Mouse (Mus musculus): ENCODE results near the gene Emid1. TPM values are rescaled to one million over a fixed set of nuclear protein-coding genes. Genes with fewer than 3 reads are reported as not detected.

Emid1 gene
- total RNA-seq, 4 experiments from 2014 or later, result 4.0 to 7.2 (median 5.3) TPM

DNA sequence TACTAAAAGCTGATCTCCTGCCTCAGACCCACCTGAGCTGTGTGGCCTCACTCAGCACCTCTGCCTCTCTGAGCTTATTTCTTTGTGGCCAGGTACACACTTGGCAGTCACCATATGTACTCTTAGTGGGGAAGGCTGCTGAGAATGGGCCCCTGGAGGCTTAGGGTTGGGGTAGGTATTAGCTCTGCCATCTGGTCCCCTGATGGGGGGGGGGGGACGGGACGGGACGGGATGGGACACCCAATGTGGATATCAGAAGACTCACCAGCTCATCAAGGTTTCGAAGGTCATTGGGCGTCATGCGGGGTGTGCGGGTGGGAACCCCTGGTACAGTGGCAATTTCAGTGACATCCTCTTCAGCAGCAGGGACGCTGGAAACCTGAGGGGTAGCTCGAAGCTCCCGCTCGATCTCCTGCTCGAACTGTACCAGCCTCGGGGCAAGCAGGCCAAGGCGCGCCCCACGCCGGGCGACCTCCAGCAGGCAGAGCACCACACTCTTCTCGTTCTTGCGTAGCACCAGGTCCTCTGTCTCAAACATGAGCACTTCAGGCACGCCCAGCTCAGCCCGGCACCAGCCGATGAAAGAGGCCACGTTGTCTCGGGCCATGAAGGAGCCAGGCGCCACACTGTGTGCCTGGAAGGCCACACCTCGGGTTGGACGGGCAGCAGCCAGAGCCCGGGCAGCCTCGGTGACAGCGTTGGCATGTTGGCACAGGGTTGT, 88.3 kb downstream of the Emid1 start:
- no peak for DNase-seq (ENCODE audit: low spot score in 2 of 2)

DNA sequence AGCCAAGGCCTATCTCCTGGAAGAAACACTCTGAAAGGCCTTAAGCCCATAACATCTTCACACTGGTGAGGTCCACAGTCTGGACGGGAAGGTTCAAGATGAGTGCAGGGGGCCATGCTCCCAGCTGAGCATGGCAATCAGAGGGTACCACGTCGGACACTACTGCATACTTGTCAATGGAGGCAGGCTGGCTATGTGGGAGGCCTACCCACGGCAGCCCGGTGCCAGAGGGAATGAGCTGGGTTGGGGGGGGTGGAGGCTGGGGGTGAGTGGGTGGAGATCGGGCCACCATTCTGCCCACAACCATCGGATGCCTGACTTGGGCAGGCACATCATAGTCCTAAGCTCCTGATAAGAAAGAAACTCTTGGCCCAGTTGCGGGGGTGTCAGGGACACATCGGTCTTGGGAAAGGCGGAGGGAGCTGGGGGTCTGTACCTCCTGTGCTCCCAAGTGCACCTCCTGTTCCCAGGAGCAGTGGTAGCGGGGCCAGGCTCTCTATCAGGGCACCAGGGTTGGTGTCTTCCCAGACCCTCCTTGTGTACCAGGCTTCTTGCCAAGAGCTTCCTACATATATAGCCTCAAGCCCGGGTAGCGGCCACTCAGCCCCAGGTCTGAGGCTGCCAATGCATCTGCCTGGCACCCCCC, 89.1 kb downstream of the Emid1 start:
- peak in 1 of 2 experiments; percentile 29 for DNase-seq (ENCODE audit: low spot score in 2 of 2)

DNA sequence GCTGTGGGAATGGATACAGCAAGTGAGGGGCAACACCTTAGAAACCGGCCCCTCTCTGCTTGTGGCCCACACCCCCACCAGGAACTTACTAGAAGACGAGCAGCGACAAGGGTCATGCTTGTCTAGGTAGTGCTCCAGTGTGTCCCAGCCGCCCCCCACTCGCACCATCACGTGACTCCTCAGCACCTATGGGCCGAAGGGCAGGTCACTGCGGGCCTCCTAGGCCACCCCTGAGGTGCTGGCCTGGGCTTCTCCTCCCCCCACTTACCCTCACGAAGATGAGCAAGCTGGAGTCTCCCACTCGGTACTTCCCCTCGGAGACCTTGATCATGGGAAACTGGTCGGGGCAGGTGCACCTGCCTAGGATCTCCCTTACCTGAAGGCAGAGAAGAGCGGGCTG, 89.7 kb downstream of the Emid1 start:
- DNase-seq (ENCODE audit: low spot score in 2 of 2), result peak in 1 of 2 experiments; percentile 64

DNA sequence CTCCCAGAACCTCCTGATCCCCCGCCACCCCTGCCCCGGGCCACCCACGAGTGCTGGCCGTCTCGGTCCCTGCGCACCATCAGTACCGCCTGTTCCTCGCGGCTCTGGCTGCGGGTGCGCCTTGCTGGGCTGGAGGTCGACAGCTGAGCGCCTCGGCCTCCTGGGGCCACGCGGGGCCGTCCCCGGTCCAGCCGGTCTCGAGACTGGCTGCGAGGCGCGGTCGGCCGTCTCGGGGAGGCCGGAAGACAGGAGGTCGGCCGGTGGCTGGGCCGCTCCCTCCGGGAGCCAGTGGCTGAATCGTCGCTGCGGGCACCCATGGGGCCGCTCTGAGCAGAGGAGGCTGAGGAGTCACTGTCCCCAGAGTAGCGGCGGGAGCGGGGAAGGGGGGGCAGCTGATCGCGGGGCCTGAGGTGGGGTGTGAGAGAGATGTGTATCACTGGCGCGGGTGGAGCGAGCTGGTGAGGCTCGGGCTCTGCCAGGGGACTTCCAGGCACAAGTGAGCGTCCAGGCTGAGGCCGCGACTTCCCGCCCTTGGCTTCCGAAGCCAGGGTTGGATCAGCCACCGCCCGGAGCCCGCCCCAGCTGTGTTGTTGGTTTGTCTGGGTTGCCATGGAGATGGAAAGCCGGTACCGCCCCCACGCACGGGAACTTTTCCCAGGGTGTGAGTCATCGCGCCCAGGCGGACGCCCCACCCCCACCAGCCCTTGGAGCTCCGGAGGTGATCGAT, 90.5 kb downstream of the Emid1 start:
- peak; percentile 95 for DNase-seq (ENCODE audit: low spot score in 2 of 2)

DNA sequence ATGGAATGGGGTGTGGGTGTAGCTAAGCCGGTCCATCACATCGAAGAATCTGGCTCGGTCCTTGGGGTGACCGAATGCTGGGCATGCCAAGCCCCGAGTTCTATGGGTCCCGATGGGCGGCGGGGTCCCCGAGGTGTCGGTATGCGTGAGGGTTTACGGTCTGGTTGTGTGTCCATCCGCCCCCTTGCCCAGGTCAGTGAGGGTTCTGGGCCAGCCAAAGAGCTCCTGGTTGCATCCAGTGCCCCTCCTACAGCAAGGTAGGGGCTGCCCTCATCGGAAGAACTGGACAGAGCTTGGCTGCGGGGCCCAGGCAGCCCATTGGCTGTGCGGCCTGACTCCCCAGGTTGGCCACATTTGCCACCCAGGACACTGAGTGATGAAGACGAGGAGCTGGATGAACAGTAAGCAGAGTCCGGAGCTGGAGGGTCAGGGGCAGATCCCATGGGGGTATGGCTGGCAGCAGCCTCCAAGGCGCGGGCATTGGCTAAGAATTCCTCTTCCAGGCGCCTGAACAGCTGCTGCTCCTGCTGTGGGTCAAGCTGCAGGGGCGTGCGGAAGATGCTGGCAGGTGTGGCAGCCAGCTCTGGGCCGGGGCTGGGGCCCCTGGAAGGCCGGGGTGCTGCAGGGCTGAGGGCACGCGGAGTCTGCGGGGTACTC, 91.2 kb downstream of the Emid1 start:
- DNase-seq (ENCODE audit: low spot score in 2 of 2), result peak in 1 of 2 experiments; percentile 40

DNA sequence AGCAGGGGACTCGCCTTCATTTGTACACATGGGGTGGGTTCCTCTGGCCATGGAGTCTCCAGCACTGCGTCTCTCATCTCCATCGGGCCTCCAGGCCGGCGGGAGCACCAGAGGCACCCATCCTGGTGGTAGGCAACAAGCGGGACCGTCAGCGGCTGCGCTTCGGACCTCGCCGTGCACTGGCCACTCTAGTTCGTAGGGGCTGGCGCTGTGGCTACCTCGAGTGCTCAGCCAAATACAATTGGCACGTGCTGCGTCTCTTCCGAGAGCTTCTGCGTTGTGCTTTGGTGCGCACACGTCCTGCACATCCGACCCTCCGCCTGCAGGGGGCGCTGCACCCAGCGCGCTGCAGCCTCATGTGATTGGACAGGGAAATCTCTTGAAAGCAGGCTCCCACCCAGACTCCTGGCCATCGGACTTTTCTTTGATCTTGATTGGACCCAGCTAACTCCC, 92.3 kb downstream of the Emid1 start:
- peak in 1 of 2 experiments; percentile 55 for DNase-seq (ENCODE audit: low spot score in 2 of 2)

DNA sequence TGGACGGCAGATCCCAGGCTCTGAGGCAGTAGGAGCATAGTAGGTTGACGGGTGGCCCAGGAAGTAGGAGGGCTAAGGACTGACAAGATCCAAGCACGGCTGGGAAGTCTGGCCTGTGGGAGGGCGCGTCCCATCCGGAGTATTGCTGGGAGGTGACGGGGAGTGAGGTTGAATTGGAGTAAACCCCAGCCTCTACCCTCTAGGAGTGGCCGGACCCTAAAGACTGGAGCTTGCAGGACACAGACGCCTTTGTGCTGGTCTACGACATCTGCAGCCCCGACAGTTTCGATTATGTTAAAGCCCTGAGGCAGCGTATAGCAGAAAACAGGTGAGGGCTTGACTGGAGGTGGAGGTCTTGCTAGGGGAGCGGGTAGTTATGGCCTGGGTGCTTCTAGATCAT, 92.8 kb downstream of the Emid1 start:
- peak in 1 of 2 experiments; percentile 26 for DNase-seq (ENCODE audit: low spot score in 2 of 2)

DNA sequence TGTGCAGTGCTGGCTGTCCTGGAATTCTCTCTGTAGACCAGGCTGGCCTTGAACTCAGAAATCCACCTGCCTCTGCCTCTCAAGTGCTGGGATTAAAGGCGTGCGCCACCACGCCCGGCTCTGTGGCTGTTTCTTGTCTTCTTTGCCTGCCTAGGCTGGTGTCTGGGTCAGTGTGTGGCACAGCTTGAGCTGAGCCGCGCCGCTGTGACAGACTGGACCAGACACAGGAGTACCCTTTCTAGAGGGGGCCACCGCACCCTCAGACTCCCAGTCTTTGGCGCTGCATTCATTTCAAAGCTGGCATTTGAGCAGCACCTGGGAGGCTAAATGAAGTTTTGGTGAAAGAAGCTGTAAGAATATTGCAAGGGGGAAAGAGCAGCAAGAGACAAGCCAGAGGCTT, 93.3 kb downstream of the Emid1 start:
- peak in 1 of 2 experiments; percentile 22 for DNase-seq (ENCODE audit: low spot score in 2 of 2)

DNA sequence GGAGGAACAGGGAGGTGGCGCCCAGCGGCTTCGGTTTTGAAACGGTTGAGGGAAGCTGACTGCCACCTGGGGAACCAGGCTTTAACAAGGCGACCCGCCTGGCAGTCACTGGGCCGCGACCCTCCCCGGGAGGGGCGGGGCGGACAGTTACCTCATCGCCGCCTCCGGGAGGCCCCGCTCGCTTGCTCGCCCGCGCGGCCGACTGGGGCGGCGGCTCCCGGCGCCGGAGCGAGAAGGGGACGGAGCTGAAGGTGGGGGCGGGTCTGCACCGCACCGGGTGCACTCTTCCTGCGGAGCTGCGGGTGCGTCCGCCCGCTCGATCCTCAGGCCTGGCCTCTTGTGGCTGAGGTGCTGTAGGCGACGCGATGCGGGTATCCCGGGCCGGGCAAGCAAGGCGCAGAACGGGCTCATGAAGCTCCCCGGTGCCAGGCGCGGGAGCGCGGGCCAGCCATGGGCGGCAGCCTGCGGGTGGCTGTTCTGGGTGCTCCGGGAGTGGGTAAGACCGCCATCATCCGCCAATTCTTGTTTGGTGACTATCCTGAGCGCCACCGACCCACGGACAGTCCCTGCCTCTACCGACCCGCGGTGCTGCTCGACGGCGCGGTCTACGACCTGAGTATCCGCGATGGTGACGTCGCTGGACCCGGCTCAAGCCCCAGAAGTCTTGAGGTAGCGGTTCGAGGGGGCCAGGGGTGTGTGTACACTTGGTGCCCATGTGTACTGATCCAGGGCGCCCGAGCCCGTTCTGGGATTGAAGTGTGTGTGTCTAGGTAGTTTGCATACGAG, 94.0 kb downstream of the Emid1 start, which contains the start of gene Rasl10a:
TSS of gene Rasl10a (plus strand) at position 273 of the 786 bp plus-strand sequence.
- DNase-seq (ENCODE audit: low spot score in 2 of 2), result peak in 1 of 2 experiments; percentile 39

DNA sequence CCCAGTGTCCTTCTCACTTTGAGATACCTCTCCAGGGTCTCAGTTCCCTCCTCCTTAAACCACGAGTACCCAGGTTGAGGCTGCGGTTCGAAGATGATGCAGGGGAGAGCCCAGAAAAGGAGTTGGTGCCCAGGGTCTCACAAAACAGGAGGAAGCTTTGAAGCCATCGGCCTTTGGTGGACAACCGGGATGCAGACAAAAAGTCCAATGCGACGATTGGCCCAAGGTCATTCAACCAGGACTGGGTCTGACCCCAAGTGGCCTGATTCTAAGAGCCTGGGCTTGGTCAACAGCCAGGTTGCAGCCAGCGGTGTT, 94.6 kb downstream of the Emid1 start:
- no peak for DNase-seq (ENCODE audit: low spot score in 2 of 2)

DNA sequence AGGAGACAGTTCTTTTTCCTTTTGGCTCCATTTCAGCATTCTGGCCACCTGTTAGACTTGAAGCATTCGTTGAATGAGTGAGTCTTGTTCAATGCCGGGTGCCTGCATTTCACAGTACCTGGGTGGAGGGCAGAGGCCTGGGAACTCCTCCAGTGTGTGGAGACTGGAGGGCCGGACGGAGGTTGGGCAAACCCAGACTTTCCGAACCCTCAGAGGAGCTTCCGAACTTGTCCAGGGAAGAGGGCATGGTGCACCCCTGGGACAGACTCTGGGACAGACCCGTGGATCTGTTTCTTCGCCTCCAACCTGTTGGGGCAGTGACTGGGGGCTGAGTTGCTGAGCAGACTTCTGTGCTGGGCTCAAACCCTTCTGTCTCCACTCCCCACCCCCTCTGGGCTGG, 95.0 kb downstream of the Emid1 start:
- no peak for DNase-seq (ENCODE audit: low spot score in 2 of 2)

Other genes with a start within 250 kb of the Emid1 start
- gene Nefh, start 204.2 kb downstream of the Emid1 start, total RNA-seq (2022), result 10 to 100 TPM; 44.7 to 52.3 (median 48.7) TPM
- gene Ap1b1, start 165.4 kb downstream of the Emid1 start, total RNA-seq (2022), result 100 to 1,000 TPM; 152 to 184 (median 173) TPM
- 10 to 100 TPM; 49.0 to 60.5 (median 53.2) TPM for gene Rasl10a, start 94.1 kb downstream of the Emid1 start, total RNA-seq (2022)
- 10 to 100 TPM; 71.8 to 78.4 (median 75.3) TPM for gene Gas2l1, start 86.9 kb downstream of the Emid1 start, total RNA-seq (2022)
- 10 to 100 TPM; 20.1 to 26.8 (median 22.0) TPM for gene Rhbdd3, start 53.3 kb downstream of the Emid1 start, total RNA-seq (2022)
- gene Ewsr1, start 53.0 kb downstream of the Emid1 start, total RNA-seq (2022), result 100 to 1,000 TPM; 291 to 340 (median 310) TPM
- gene Kremen1, start 109.3 kb upstream of the Emid1 start, total RNA-seq (2022), result 10 to 100 TPM; 15.0 to 16.7 (median 15.7) TPM